Mouse (Mus musculus) brain, adult 2 months (tissue): ENCODE results near the gene Kmt2c.
"Not testable (repeated sequence)": the region's sequence is repeated elsewhere in the genome, so short reads cannot be mapped to it uniquely, and the experiment has no call there.

Experiments
- DNase-seq: peaks from one replicate; pipeline ENCODE4 v3.0.0; 2011; ENCODE audit warnings: low read depth, low spot score

Gene Kmt2c

DNA sequence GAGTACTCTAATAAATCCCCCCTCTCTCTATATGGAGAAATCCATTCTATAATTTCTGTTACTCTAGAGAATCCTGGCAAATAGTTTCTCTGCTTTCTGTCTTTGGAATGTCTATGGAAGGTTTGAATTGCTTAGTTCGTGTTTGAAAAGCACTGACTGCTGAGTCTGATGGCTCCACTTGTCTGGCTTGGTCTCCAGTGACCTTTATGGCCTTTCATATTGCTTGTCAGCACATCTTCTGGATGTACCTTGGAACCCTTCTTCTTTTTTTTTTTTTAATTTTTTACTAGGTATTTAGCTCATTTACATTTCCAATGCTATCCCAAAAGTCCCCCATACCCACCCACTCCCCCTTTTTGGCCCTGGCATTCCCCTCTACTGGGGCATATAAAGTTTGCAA lies 274.2 kb downstream of the Kmt2c start:
- not testable (repeated sequence) for DNase-seq

DNA sequence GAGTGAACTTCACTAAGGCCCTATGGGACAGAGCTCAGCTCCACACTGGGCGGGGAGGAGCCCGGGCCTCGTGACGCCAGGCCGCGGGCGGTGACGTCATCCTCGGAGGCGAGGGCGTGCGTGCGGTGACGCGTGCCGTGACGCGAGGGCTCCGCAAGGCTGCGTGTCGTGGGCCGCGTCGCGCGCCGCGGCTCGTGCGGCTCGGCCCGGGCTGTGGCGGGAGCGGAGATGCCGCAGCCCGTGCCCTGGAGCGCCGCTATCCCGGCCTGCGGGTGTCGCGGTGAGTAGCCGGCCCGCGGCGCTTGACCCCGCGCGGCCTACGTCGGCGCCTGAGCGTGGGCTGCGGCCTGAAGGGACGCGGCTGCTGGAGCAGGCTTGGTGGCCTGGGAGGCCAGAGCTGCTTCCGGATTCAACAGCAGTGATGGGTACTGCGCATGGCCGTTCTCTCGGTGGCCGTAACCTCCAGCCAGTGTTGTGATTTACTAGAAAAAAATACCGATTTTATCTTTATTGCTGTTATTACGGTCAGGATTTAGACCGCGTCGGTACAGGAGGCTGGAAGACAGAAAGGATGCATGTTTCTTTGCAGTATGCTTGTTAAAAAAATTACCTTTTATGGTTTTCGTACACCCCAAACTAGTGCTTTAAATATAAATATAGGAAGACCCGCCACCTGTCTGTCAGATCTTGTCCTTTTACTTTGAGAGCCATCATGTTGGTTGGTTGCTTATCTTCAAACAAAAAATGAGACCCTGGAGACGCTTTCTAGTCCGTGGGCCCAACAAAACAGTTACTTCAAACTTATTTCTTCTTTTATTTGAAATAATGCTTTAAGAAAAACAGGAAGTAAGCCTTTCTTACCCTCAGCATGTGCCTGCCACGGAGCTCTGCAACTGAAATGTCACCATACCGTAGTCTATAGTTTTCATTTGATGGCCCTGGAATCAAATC lies 275.6 kb downstream of the Kmt2c start, which contains the start of gene E130116L18Rik:
E130116L18Rik (minus strand) TSS at position 402 of the 951 bp plus-strand sequence.
- peak; percentile 95 for DNase-seq
